Mouse (Mus musculus) E14TG2a.4 (cell line): ENCODE measurements around the gene Smad3.

Experiments used
- CTCF ChIP-seq: conservative IDR thresholded peaks from 2 replicates; pipeline ENCODE4 v1.5.1; 2014; ENCODE audit warnings: low read length
- NANOG ChIP-seq: IDR thresholded peaks from 2 replicates; pipeline ENCODE4 v1.6.1; 2014; ENCODE audit warnings: borderline replicate concordance, low read length, mixed read lengths
- POU5F1 ChIP-seq: IDR thresholded peaks from 2 replicates; pipeline ENCODE4 v1.6.1; 2014; ENCODE audit warnings: low read length, borderline replicate concordance

GRCm38 (mm10) chr9:63787086-63787485, 29.3 kb upstream of the Smad3 start:
- TF ChIP-seq CTCF (no peak), POU5F1 (no peak), NANOG (no peak)
